In the genomic region with DNA sequence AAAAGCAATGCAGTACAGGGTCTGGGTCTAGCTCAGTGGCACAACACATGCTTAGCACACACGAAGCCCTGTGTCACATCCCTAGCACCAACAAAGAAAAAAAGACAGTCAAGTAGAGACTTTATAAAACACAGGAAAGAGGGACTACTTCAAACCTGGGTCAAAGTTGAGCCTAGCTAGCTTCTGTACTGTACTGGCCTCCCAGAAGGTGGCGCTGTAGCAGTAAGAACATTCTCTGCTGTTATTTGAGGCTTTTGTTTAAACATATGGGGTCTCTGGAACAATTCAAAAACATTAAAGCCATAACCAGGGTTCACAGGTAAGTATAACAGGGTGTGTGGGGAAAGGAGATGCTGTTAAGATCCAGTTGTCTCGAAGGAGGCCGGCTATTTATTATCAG, we compare ENCODE assay signal across 9 mouse cellular contexts. TPM values are rescaled to one million over a fixed set of nuclear protein-coding genes. Genes with fewer than 3 reads are reported as not detected.
DNase-seq lines count a peak whose midpoint lies in the region; ATAC-seq and TF ChIP-seq lines count a peak whose summit lies in the region.
"Had no signal": no experiment of that assay in that cellular context is flagged by ENCODE, and none has a peak within 500 bp of the region (broad histone marks: within the 10 kb centered on the region; RNA-seq: fewer than 3 reads in every experiment).

No protein-coding gene starts in this region.

- no peak overlapping the region for H3K27ac ChIP-seq in left cerebral cortex, adult 2 months
- H3K27ac ChIP-seq: hindbrain, embryonic 15.5 days had no signal

- DNase-seq in cerebellum, adult 18-20 months, result peak; percentile 50 to 53
- DNase-seq in left cerebral cortex, adult 2 months (ENCODE audit: extremely low spot score in 1 of 2, low spot score in 2 of 2), result no peak
- no peak for DNase-seq in left cerebral cortex, postnatal 36 days (ENCODE audit: low spot score in 2 of 2)
- peak; percentile 23 for DNase-seq in adrenal gland, adult 2 months
- peak; percentile 70 for DNase-seq in induced T-regulatory cell, adult 2 months (ENCODE audit: low read depth)
- peak; percentile 78 for DNase-seq in thymus, postnatal 4 days
- no peak for DNase-seq in left cerebral cortex, postnatal 25 days (ENCODE audit: low spot score in 2 of 2)

- peak; percentile 71 for TF ChIP-seq CTCF in left cerebral cortex, adult 2 months (IDR thresholded peaks at IDR 0.05)

- H3K4me3 ChIP-seq in left cerebral cortex, adult 2 months, result no peak overlapping the region
- H3K4me3 ChIP-seq: hindbrain, embryonic 15.5 days had no signal

- no peak for ATAC-seq in cerebellum, adult (ENCODE audit: insufficient number of reproducible peaks, low FRiP score, low TSS enrichment)

- intact Hi-C loops in left cerebral cortex, adult 2 months (cut with DNase I), result loop anchor here (1.0 kb wide), 1 partner anchor 55 kb away; the partner anchor contains the start of gene Tgfb3
- intact Hi-C loops in left cerebral cortex, postnatal 36 days (cut with DNase I), result no loop called here
- intact Hi-C loops in left cerebral cortex, postnatal 25 days (cut with DNase I), result loop anchor here (5.0 kb wide), 1 partner anchor 53 kb away; the partner anchor contains the start of gene Tgfb3

RNA-seq across cellular contexts. Expression of gene Tgfb3, which starts 54.4 kb away (rescaled TPM):
- 10 to 100 TPM; 15.4 to 16.0 TPM for total RNA-seq in left cerebral cortex, adult 2 months (2021)
- 10 to 100 TPM; 12.7 to 13.9 TPM for total RNA-seq in left cerebral cortex, postnatal 36 days (2021)
- 10 to 100 TPM in 1 of 2 experiments, 1 to 10 TPM in 1; 9.7 to 16.3 TPM for total RNA-seq in adrenal gland, adult 2 months (2021)
- polyA plus RNA-seq in adrenal gland, adult 2 months (2012; rRNA removed), result 8.7 TPM in 2 replicates
- 10 to 100 TPM; 13.9 to 15.2 TPM for total RNA-seq in left cerebral cortex, postnatal 25 days (2021)

RNA-seq across cellular contexts. Expression of gene Ift43, which starts 57.9 kb away (rescaled TPM):
- 10 to 100 TPM; 15.3 to 16.9 TPM for total RNA-seq in left cerebral cortex, adult 2 months (2021)
- 10 to 100 TPM; 14.4 to 15.8 TPM for total RNA-seq in left cerebral cortex, postnatal 36 days (2021)
- 10 to 100 TPM; 18.3 to 30.3 TPM for total RNA-seq in adrenal gland, adult 2 months (2021)
- 10.6 and 10.9 TPM in 2 replicates for polyA plus RNA-seq in adrenal gland, adult 2 months (2012; rRNA removed)
- 10 to 100 TPM; 11.7 to 13.1 TPM for total RNA-seq in left cerebral cortex, postnatal 25 days (2021)

Comparison
In these comparisons a context has a peak if more than half of its experiments do, and no peak if none do; other contexts are left out.
1. DNase-seq: peak in cerebellum, adult 18-20 months (2 of 2), adrenal gland, adult 2 months (single experiment), induced T-regulatory cell, adult 2 months (single experiment) and thymus, postnatal 4 days (single experiment); none in left cerebral cortex, adult 2 months (0 of 2), left cerebral cortex, postnatal 36 days (0 of 2) and left cerebral cortex, postnatal 25 days (0 of 2).